Mouse (Mus musculus) right cerebral cortex, postnatal 4 days (tissue): ENCODE measurements around the gene Kmt2d.

Source experiments
- DNase-seq: peaks from one replicate; pipeline ENCODE4 v3.0.0-alpha.2; 2022

Kmt2d gene

DNA sequence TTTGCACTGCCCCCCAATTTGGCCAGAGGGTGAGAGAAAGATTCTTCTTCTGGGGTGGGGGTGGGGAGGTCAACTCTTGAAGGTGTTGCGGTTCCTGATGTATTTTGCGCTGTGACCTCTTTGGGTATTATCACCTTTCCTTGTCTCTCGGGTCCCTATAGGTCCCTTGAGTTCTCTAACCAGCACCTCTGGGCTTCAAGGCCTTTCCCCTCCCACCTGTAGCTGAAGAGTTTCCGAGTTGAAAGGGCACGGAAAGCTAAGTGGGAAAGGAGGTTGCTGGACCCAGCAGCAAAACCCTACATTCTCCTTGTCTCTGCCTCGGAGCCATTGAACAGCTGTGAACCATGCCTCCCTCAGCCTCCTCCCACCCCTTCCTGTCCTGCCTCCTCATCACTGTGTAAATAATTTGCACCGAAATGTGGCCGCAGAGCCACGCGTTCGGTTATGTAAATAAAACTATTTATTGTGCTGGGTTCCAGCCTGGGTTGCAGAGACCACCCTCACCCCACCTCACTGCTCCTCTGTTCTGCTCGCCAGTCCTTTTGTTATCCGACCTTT is 77.8 kb downstream of the Kmt2d start:
- no peak for DNase-seq

DNA sequence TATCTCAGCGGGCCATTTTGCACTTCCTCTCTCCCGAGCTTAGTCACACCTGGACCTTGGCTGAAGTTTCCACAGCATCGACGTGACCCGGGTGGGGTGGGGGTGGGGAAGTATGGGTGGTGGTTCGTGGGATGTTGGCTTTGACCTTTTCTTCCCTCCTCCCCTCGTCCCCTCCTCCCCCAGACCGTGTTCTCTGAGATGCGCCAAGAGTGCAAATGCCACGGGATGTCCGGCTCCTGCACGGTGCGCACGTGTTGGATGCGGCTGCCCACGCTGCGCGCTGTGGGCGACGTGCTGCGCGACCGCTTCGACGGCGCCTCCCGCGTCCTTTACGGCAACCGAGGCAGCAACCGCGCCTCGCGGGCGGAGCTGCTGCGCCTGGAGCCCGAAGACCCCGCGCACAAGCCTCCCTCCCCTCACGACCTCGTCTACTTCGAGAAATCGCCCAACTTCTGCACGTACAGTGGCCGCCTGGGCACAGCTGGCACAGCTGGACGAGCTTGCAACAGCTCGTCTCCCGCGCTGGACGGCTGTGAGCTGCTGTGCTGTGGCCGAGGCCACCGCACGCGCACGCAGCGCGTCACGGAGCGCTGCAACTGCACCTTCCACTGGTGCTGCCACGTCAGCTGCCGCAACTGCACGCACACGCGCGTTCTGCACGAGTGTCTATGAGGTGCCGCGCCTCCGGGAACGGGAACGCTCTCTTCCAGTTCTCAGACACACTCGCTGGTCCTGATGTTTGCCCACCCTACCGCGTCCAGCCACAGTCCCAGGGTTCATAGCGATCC is 78.6 kb downstream of the Kmt2d start:
- DNase-seq = peak; percentile 48

DNA sequence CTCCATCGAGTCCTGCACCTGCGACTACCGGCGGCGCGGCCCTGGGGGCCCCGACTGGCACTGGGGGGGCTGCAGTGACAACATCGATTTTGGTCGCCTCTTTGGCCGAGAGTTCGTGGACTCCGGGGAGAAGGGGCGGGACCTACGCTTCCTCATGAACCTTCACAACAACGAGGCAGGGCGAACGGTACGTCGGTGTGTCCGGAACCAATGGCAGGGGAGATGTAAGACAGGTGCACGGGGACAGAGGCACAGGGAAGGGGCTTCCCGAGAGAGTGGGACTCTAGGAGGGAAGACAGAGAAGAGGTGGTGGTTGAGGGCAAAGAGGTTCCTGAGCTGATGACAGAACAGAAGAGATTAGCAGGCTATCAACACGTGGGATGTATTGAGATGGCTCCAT is 79.2 kb downstream of the Kmt2d start:
- DNase-seq = no peak

DNA sequence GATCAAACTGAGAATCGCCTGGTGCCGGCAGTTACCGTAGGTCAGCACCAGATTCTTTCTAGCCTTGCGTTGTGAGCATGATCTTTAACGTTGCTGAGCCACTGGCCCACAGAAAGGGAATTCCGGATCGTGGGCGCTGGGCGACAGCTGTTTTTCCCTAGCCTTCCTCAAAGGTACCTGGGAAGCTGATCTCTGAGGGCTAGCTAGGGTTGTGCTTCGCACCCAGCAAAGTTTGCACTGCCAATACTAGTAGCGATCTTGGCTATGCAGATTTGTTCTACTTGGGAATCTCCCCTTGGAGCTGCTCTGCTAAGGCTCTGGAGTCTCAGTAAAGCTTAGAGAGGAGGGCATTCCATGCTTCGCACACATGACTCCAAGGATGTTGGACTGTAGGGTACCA is 79.8 kb downstream of the Kmt2d start:
- DNase-seq = no peak

DNA sequence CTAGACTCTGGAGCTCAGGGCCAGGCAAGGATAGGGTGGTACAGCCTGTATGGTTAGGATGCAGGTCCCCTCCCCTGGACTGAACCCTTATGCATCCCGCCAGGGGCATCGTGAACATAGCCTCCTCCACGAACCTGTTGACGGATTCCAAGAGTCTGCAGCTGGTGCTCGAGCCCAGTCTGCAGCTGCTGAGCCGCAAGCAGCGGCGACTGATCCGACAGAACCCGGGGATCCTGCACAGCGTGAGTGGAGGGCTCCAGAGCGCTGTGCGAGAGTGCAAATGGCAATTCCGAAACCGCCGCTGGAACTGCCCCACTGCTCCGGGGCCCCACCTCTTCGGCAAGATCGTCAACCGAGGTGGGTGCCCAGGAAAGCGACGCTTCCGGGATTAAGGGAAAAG is 80.2 kb downstream of the Kmt2d start:
- no peak for DNase-seq

- peak; percentile 61 for DNase-seq
Measured at GRCm38 (mm10) chr15:98789661-98790535, 81.1 kb downstream of the Kmt2d start, which contains the start of gene Wnt1. Gene Wnt1, plus strand, starts transcription at chr15:98789857.

DNA sequence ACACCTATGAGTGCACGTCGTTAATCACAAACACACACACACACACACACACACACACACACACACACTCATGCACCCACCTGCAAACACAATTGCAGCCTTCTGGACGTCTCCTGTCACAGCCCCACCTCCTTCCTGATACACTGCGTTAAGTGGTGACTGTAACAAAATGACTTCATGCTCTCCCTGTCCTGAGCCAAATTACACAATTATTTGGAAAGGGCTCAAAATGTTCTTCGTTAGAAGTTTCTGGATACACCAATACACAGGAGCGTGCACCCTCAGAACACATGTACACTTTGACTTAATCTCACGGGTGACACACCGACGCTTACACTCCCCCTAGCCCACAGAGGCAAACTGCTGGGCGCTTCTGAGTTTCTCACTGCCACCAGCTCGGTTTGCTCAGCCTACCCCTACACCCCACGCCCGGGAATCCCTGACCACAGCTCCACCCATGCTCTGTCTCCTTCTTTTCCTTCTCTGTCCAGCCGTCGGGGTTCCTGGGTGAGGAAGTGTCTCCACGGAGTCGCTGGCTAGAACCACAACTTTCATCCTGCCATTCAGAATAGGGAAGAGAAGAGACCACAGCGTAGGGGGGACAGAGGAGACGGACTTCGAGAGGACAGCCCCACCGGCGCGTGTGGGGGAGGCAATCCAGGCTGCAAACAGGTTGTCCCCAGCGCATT is 81.9 kb downstream of the Kmt2d start:
- DNase-seq = no peak

- DNase-seq = no peak
Measured at GRCm38 (mm10) chr15:98787930-98788329, 83.1 kb downstream of the Kmt2d start.

- DNase-seq = peak; percentile 54
Measured at GRCm38 (mm10) chr15:98785744-98786143, 85.3 kb downstream of the Kmt2d start.
